Mouse (Mus musculus) Patski (cell line): ENCODE results near the gene Ccdc24. TPM values are rescaled to one million over a fixed set of nuclear protein-coding genes. Genes with fewer than 3 reads are reported as not detected.

Source experiments
- ATAC-seq: fragments of 100-300 bp; one replicate; pipeline ENCODE4 v1.8.0; 2021
- CTCF ChIA-PET: fragments of 350-600 bp; sonication (Branson Sonifier 250); formaldehyde crosslinking; loops from one replicate; lab custom pipeline; 2022; ENCODE audit warnings: inconsistent platforms; lab: Charles Lee
- POLR2A ChIA-PET: fragments of 350-600 bp; sonication (Branson Sonifier 250); formaldehyde crosslinking; loops from one replicate; lab custom pipeline; 2022; ENCODE audit warnings: antibody characterized with exemption, inconsistent platforms; lab: Charles Lee
- DNase-seq: peaks from one replicate; pipeline ENCODE4 v3.0.0-alpha.2; 2011; ENCODE audit warnings: low read depth, low spot score
- H3K27me3 ChIP-seq: fragments of 371-371 bp; one replicate; pipeline ENCODE4 v1.5.1; 2021
- CTCF ChIP-seq: fragments of 100-300 bp; IDR thresholded peaks from one replicate; pipeline ENCODE4 v1.5.1; 2021
- in situ Hi-C: fragments of 300-500 bp; cut with MboI; formaldehyde crosslinking; loops from 3 replicates; pipeline ENCODE4 v1.11.1; 2018; ENCODE audit warnings: low pct_unique_long_range_greater_than_20kb, mixed read lengths
- polyA plus RNA-seq: library from polyadenylated mRNA; unstranded; gene quantifications from one replicate; pipeline ENCODE4 v1.2.3, GENCODE M21; 2021

Gene Ccdc24
- polyA plus RNA-seq, 1 experiment from 2014 or later = 0.78 TPM

- ATAC-seq (no peak), DNase-seq (no peak)
- POLR2A ChIA-PET = no interaction called here
- TF ChIP-seq CTCF = no peak
- no peaks in the 10 kb centered on the region for H3K27me3 ChIP-seq
- in situ Hi-C loops = loop anchor here (5.0 kb wide), 1 partner anchor 250 kb away; no protein-coding TSS in a partner anchor
- CTCF ChIA-PET = interaction anchor here (1.0 kb wide), 1 partner anchor 35 kb away, joined by 3 read pairs; no protein-coding TSS in a partner anchor
Measured at GRCm38 (mm10) chr4:117831920-117832691, 40.3 kb downstream of the Ccdc24 start.

- DNase-seq (no peak), ATAC-seq (no peak)
- peaks cover 4% of the 10 kb centered on the region for H3K27me3 ChIP-seq
- TF ChIP-seq CTCF = no peak
- in situ Hi-C loops = loop anchor here (5.0 kb wide), 1 partner anchor 251 kb away; no protein-coding TSS in a partner anchor
- ChIA-PET POLR2A (no interaction called here), CTCF (interaction anchor here (1.0 kb wide), 1 partner anchor 35 kb away, joined by 3 read pairs; no protein-coding TSS in a partner anchor)
Measured at GRCm38 (mm10) chr4:117831499-117831898, 40.9 kb downstream of the Ccdc24 start.

GRCm38 (mm10) chr4:117830801-117831200, 41.6 kb downstream of the Ccdc24 start:
- in situ Hi-C loops = loop anchor here (5.0 kb wide), 1 partner anchor 252 kb away; no protein-coding TSS in a partner anchor
- DNase-seq (no peak), ATAC-seq (no peak)
- peaks cover 9% of the 10 kb centered on the region for H3K27me3 ChIP-seq
- TF ChIP-seq CTCF = no peak
- CTCF ChIA-PET = interaction anchor here (1.2 to 2.4 kb wide), 2 partner anchors 26 to 28 kb away, joined by 3 to 8 read pairs; no protein-coding TSS in a partner anchor
- POLR2A ChIA-PET = no interaction called here

GRCm38 (mm10) chr4:117830124-117830551, 42.2 kb downstream of the Ccdc24 start:
- ATAC-seq (no peak), DNase-seq (no peak)
- TF ChIP-seq CTCF = no peak
- ChIA-PET CTCF (interaction anchor here (1.2 to 2.4 kb wide), 3 partner anchors 20 to 29 kb away, joined by 3 to 8 read pairs (median 4); no protein-coding TSS in a partner anchor), POLR2A (no interaction called here)
- peaks cover 15% of the 10 kb centered on the region for H3K27me3 ChIP-seq
- in situ Hi-C loops = loop anchor here (5.0 kb wide), 1 partner anchor 252 kb away; no protein-coding TSS in a partner anchor

GRCm38 (mm10) chr4:117829260-117830123, 42.9 kb downstream of the Ccdc24 start:
- ATAC-seq = no peak
- H3K27me3 ChIP-seq = peaks cover 15% of the 10 kb centered on the region
- in situ Hi-C loops = loop anchor here (5.0 kb wide), 1 partner anchor 253 kb away; no protein-coding TSS in a partner anchor
- TF ChIP-seq CTCF = no peak
- no peak for DNase-seq
- ChIA-PET POLR2A (no interaction called here), CTCF (interaction anchor here (1.1 to 2.4 kb wide), 4 partner anchors 21 to 254 kb away, joined by 3 to 8 read pairs (median 4); no protein-coding TSS in a partner anchor)

- ChIA-PET CTCF (interaction anchor here (1.1 to 2.4 kb wide), 3 partner anchors 22 to 255 kb away, joined by 3 to 8 read pairs (median 4); no protein-coding TSS in a partner anchor), POLR2A (no interaction called here)
- no peak for TF ChIP-seq CTCF
- H3K27me3 ChIP-seq = peaks cover 15% of the 10 kb centered on the region
- no peak for DNase-seq
- ATAC-seq = no peak
- in situ Hi-C loops = no loop called here
Measured at GRCm38 (mm10) chr4:117828572-117829145, 43.7 kb downstream of the Ccdc24 start.

- no peak for ATAC-seq
Measured at GRCm38 (mm10) chr4:117818032-117818431, 54.3 kb downstream of the Ccdc24 start.

GRCm38 (mm10) chr4:117816776-117817175, 55.6 kb downstream of the Ccdc24 start:
- DNase-seq (no peak), ATAC-seq (no peak)
- no peaks in the 10 kb centered on the region for H3K27me3 ChIP-seq
- no peak for TF ChIP-seq CTCF
- in situ Hi-C loops = no loop called here
- ChIA-PET POLR2A (no interaction called here), CTCF (no interaction called here)

More at GRCm38 (mm10) chr4:117818032-117818431, 54.3 kb downstream of the Ccdc24 start:
- POLR2A ChIA-PET = no interaction called here
- TF ChIP-seq CTCF = no peak
- CTCF ChIA-PET = no interaction called here
- H3K27me3 ChIP-seq = no peaks in the 10 kb centered on the region
- no peak for DNase-seq
- in situ Hi-C loops = no loop called here

Other genes with a start within 250 kb of the Ccdc24 start
- gene Dmap1, start 190.3 kb downstream of the Ccdc24 start, polyA plus RNA-seq = 23.2 TPM
- gene Gm12845, start 148.1 kb downstream of the Ccdc24 start, polyA plus RNA-seq = not detected
- not detected for gene Klf17, start 106.9 kb downstream of the Ccdc24 start, polyA plus RNA-seq
- gene Slc6a9, start 38.1 kb downstream of the Ccdc24 start, polyA plus RNA-seq = 12.8 TPM
- gene B4galt2, start 10.9 kb upstream of the Ccdc24 start, polyA plus RNA-seq = 26.0 TPM
- gene Atp6v0b, start 14.8 kb upstream of the Ccdc24 start, polyA plus RNA-seq = 236 TPM
- gene Dph2, start 19.5 kb upstream of the Ccdc24 start, polyA plus RNA-seq = 7.0 TPM
- 51.9 TPM for gene Ipo13, start 42.4 kb upstream of the Ccdc24 start, polyA plus RNA-seq
- gene Artn, start 57.2 kb upstream of the Ccdc24 start, polyA plus RNA-seq = not detected